Mouse (Mus musculus) heart, embryonic 11.5 days (tissue): Measurements from ENCODE around the gene Prss44. TPM values are rescaled to one million over a fixed set of nuclear protein-coding genes. Genes with fewer than 3 reads are reported as not detected.
A peak's percentile ranks its signal among the peaks of the same experiment; 100 is the strongest.

Source experiments
- ATAC-seq: fragments of 200-750 bp; cut with Nextera tagmentation; replicated peaks from 2 replicates; pipeline ENCODE4 v1.8.0; 2017; ENCODE audit warnings: moderate library complexity; ENCODE audit not compliant: insufficient number of reproducible peaks, low FRiP score, low TSS enrichment
- H3K27ac ChIP-seq: fragments of 300-500 bp; sonication (generic); 2 replicates; pipeline ENCODE4 v1.5.1; 2014; ENCODE audit warnings: mild to moderate bottlenecking, low read depth, low read length
- H3K27me3 ChIP-seq: fragments of 300-500 bp; sonication (generic); 2 replicates; pipeline ENCODE4 v1.6.1; 2014; ENCODE audit warnings: mild to moderate bottlenecking, low read length, mixed read lengths; ENCODE audit not compliant: control insufficient read depth, insufficient read depth
- H3K36me3 ChIP-seq: fragments of 300-500 bp; sonication (generic); 2 replicates; pipeline ENCODE4 v1.6.1; 2014; ENCODE audit warnings: mild to moderate bottlenecking, low read length, moderate library complexity, mixed read lengths; ENCODE audit not compliant: control insufficient read depth, insufficient read depth
- H3K4me1 ChIP-seq: fragments of 300-500 bp; sonication (generic); 2 replicates; pipeline ENCODE4 v1.6.1; 2014; ENCODE audit warnings: low read length; ENCODE audit not compliant: control insufficient read depth, insufficient read depth
- H3K4me2 ChIP-seq: fragments of 300-500 bp; sonication (generic); 2 replicates; pipeline ENCODE4 v1.6.1; 2014; ENCODE audit warnings: mild to moderate bottlenecking, moderate library complexity
- H3K4me3 ChIP-seq: fragments of 300-500 bp; sonication (generic); 2 replicates; pipeline ENCODE4 v1.5.1; 2014; ENCODE audit warnings: low read depth, low read length
- H3K9ac ChIP-seq: fragments of 300-500 bp; sonication (generic); 2 replicates; pipeline ENCODE4 v1.6.1; 2014; ENCODE audit warnings: mild to moderate bottlenecking, low read depth, low read length, moderate library complexity
- H3K9me3 ChIP-seq: fragments of 300-500 bp; sonication (generic); replicated peaks from 2 replicates; pipeline ENCODE4 v1.6.1; 2016; ENCODE audit warnings: low read length; ENCODE audit not compliant: control insufficient read depth
- WGBS: fragments of 180-500 bp; shearing (Covaris S2); extraction: QIAGEN DNeasy Blood & Tissue Kit; methylation state at CpG from one replicate; pipeline ENCODE4 v1.1.7; 2014; ENCODE audit not compliant: insufficient replicate concordance; 5-methylcytosine and 5-hydroxymethylcytosine counted together
- polyA plus RNA-seq: library from polyadenylated mRNA; unstranded; fragments of >200 nt; fragmentation: Nextera tagmentation; extraction: Ambion mirVana; gene quantifications from 2 replicates; pipeline ENCODE4 v1.2.1, GENCODE M21; 2014

Gene Prss44
- polyA plus RNA-seq, 1 experiment from 2014 or later = not detected

- Histone ChIP-seq H3K27ac (no peak overlapping the region), H3K4me3 (no peak overlapping the region), H3K9me3 (no peaks in the 10 kb centered on the region), H3K27me3 (no peaks in the 10 kb centered on the region), H3K9ac (no peak overlapping the region), H3K4me1 (no peaks in the 10 kb centered on the region), H3K36me3 (no peaks in the 10 kb centered on the region), H3K4me2 (no peak overlapping the region)
- no peak for ATAC-seq
- 72% methylated on average over 6 of the region's 6 CpGs for WGBS
These were observed 27.1 kb downstream of the Prss44 start for GRCm38 (mm10) chr9:110840905-110841304.

- H3K9me3 ChIP-seq = no peaks in the 10 kb centered on the region
- ATAC-seq = no peak
- no peak overlapping the region for H3K4me3 ChIP-seq
- no peak overlapping the region for H3K27ac ChIP-seq
- no peak overlapping the region for H3K9ac ChIP-seq
- no peak overlapping the region for H3K4me2 ChIP-seq
- no peaks in the 10 kb centered on the region for H3K27me3 ChIP-seq
- 72% methylated on average over 2 of the region's 2 CpGs for WGBS
- H3K4me1 ChIP-seq = no peaks in the 10 kb centered on the region
- no peaks in the 10 kb centered on the region for H3K36me3 ChIP-seq
These were observed 27.6 kb downstream of the Prss44 start for GRCm38 (mm10) chr9:110841438-110841837.

GRCm38 (mm10) chr9:110844206-110844605 is 30.4 kb downstream of the Prss44 start, which contains the start of gene Prss46:
Gene Prss46 (plus strand): TSS chr9:110844506.
- no peaks in the 10 kb centered on the region for H3K36me3 ChIP-seq
- H3K9me3 ChIP-seq = no peaks in the 10 kb centered on the region
- H3K9ac ChIP-seq = no peak within 1 kb of the TSS
- no peak within 1 kb of the TSS for H3K27ac ChIP-seq
- no peak for ATAC-seq
- no peak within 1 kb of the TSS for H3K4me2 ChIP-seq
- no peak within 1 kb of the TSS for H3K4me3 ChIP-seq
- no peaks in the 10 kb centered on the region for H3K27me3 ChIP-seq
- no peaks in the 10 kb centered on the region for H3K4me1 ChIP-seq
- WGBS = 77% methylated on average over 10 of the region's 10 CpGs

- H3K4me1 ChIP-seq = no peaks in the 10 kb centered on the region
- H3K27me3 ChIP-seq = no peaks in the 10 kb centered on the region
- no peak overlapping the region for H3K4me3 ChIP-seq
- no peaks in the 10 kb centered on the region for H3K36me3 ChIP-seq
- H3K9ac ChIP-seq = no peak overlapping the region
- WGBS = 68% methylated on average over 7 of the region's 7 CpGs
- no peak for ATAC-seq
- H3K9me3 ChIP-seq = no peaks in the 10 kb centered on the region
- no peak overlapping the region for H3K27ac ChIP-seq
- H3K4me2 ChIP-seq = no peak overlapping the region
These were observed 35.4 kb downstream of the Prss44 start for GRCm38 (mm10) chr9:110849162-110849561.

- H3K4me2 ChIP-seq = no peak overlapping the region
- H3K27me3 ChIP-seq = peaks cover 17% of the 10 kb centered on the region
- WGBS = 58% methylated on average over 7 of the region's 7 CpGs
- no peak overlapping the region for H3K4me3 ChIP-seq
- H3K27ac ChIP-seq = no peak overlapping the region
- H3K9ac ChIP-seq = no peak overlapping the region
- H3K36me3 ChIP-seq = no peaks in the 10 kb centered on the region
- ATAC-seq = no peak
- no peaks in the 10 kb centered on the region for H3K9me3 ChIP-seq
- H3K4me1 ChIP-seq = peaks cover 5% of the 10 kb centered on the region
These were observed 42.1 kb downstream of the Prss44 start for GRCm38 (mm10) chr9:110855903-110856302.

GRCm38 (mm10) chr9:110856920-110857319 is 43.1 kb downstream of the Prss44 start:
- 26% methylated on average over 4 of the region's 4 CpGs for WGBS
- no peak for ATAC-seq
- peaks cover 5% of the 10 kb centered on the region for H3K4me1 ChIP-seq
- H3K36me3 ChIP-seq = no peaks in the 10 kb centered on the region
- no peak overlapping the region for H3K27ac ChIP-seq
- no peaks in the 10 kb centered on the region for H3K9me3 ChIP-seq
- H3K27me3 ChIP-seq = peaks cover 17% of the 10 kb centered on the region
- H3K9ac ChIP-seq = no peak overlapping the region
- H3K4me2 ChIP-seq = no peak overlapping the region
- H3K4me3 ChIP-seq = no peak overlapping the region

GRCm38 (mm10) chr9:110857781-110858472 is 44.1 kb downstream of the Prss44 start, which contains the start of gene Prss50:
Gene Prss50 (plus strand): TSS chr9:110857967.
- peak within 1 kb of the TSS; percentile 36 for H3K4me3 ChIP-seq
- H3K4me1 ChIP-seq = peaks cover 5% of the 10 kb centered on the region
- no peak for ATAC-seq
- H3K36me3 ChIP-seq = no peaks in the 10 kb centered on the region
- H3K9ac ChIP-seq = no peak within 1 kb of the TSS
- H3K4me2 ChIP-seq = peak within 1 kb of the TSS; percentile 59
- no peak within 1 kb of the TSS for H3K27ac ChIP-seq
- WGBS = 9% methylated on average over 41 of the region's 50 CpGs
- peaks cover 17% of the 10 kb centered on the region for H3K27me3 ChIP-seq
- H3K9me3 ChIP-seq = no peaks in the 10 kb centered on the region

GRCm38 (mm10) chr9:110858523-110858922 is 44.7 kb downstream of the Prss44 start:
- H3K9me3 ChIP-seq = no peaks in the 10 kb centered on the region
- no peak overlapping the region for H3K27ac ChIP-seq
- no peaks in the 10 kb centered on the region for H3K36me3 ChIP-seq
- H3K4me2 ChIP-seq = 0 out of 2 replicates have a peak overlapping the region, but pooled peaks have one; percentile 59
- H3K4me1 ChIP-seq = peaks cover 5% of the 10 kb centered on the region
- H3K27me3 ChIP-seq = peaks cover 17% of the 10 kb centered on the region
- ATAC-seq = no peak
- H3K4me3 ChIP-seq = no peak overlapping the region
- 44% methylated on average over 5 of the region's 5 CpGs for WGBS
- no peak overlapping the region for H3K9ac ChIP-seq
